Mouse (Mus musculus) T-helper 2 cell (primary cell): ENCODE measurements around the gene Tmem101.

Experiments
- in situ Hi-C: fragments of 300-600 bp; cut with MboI, MseI; formaldehyde crosslinking; loops from one replicate; pipeline ENCODE4 v1.15.1; 2025; ENCODE audit warnings: high pct_unique_total_duplicates

Tmem101 gene

DNA sequence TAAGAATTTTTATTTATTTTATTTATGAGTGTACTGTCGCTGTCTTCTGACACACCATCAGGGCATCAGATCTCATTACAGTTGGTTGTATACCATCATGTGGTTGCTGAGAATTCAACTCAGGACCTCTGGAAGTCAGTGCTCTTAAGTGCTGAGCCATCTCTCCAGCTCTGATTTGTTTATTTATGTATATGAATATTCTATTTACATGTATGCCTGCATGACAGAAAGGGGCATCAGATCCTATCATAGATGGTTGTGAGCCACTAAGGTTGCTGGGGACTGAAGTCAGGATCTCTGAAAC lies 534 bp upstream of the Tmem101 start:
- in situ Hi-C loops, result no loop called here

DNA sequence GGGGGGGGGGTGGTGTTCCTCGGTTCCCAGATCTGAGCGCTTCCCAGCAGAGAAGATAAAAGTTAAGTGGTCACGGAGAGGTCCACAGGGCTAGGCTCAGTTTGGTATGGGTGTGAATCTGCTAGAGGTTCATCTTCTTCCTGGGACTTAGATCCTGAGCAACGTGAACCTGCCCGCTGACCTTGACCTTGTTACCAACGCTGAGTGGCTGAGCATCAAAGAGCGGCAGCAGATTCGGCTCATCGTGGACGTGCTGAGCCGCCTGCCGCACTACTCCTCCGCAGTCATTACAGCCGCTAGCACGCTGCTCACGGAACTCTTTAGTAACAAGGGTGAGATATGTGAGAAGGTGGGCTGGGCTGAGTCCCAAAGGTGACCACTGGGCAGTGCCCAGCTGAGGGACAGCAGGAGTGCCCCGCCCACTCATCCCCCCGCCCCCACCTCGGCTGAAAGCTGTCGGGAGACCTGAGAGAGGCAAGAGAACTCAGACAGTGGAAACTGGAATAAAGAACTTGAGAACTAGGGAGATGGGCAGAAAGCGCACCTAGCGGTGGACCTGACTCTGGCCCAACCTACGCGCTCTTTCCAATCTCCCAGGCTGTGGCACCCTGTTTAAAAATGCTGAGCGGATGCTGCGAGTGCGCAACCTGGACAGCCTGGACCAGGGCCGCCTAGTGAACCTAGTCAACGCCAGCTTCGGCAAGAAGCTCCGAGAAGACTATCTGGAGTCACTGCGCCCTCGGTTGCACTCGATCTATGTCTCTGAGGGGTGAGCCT lies 8.8 kb downstream of the Tmem101 start:
- in situ Hi-C loops, result no loop called here

DNA sequence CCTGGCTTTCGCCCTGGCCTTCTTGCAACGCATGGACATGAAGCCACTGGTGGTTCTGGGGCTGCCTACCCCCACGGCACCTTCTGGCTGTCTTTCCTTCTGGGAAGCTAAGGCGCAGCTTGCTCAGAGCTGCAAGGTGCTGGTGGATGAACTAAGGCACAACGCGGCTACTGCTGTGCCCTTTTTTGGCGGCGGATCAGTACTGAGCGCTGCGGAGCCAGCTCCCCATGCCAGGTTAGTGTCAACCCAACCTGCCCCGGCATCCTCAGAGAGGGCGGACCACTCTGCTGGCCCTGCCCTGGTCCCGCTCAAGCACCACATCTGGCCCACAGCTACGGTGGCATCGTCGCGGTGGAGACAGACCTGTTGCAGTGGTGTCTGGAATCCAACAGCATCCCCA lies 9.7 kb downstream of the Tmem101 start:
- in situ Hi-C loops, result no loop called here

DNA sequence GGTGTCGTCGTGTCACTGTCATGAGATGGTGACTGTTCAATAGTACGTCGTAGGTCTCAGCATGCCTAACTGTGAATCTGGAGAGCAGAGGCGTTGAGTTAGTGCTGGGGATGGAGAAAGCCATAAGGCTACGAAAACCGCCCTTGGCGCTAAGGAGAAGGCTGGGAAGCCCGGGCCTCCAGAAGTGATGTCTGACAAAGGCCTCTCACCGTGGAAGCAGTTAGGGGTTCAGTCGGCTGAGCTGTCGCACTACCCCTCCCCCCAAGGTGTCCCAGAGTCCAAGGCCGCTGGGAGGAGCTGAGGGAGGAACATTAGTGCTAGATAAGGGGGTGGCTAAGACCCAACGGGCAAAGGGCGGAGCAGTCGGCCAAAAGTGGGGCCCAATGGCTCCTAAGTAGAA lies 10.2 kb downstream of the Tmem101 start:
- in situ Hi-C loops, result no loop called here

DNA sequence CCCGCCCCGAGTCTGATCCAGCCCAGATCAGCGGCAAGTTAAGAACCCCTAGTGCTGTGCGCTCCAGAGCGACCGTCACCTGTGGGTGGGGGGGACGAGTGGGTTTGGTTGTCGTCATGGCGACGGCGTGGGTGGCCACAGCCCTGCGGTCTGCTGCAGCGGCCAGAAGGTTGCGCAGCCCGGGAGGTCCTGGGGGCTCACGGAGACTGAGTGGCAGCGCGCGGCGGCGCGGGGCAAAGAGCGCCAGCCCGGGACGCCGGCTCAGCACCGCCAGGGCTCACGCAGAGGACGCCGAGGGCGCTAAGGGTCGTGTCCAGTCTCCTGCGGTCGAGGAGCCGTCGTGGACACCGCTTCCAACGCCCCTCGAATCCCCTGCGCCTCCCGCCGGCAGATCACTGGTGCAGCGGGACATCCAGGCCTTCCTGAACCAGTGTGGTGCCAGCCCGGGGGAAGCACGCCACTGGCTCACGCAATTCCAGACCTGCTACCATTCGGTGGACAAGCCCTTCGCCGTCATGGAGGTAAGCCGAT lies 10.7 kb downstream of the Tmem101 start, which contains the start of gene Nags:
Gene Nags (plus strand): TSS at position 43 of the 531 bp plus-strand sequence.
- in situ Hi-C loops, result no loop called here

DNA sequence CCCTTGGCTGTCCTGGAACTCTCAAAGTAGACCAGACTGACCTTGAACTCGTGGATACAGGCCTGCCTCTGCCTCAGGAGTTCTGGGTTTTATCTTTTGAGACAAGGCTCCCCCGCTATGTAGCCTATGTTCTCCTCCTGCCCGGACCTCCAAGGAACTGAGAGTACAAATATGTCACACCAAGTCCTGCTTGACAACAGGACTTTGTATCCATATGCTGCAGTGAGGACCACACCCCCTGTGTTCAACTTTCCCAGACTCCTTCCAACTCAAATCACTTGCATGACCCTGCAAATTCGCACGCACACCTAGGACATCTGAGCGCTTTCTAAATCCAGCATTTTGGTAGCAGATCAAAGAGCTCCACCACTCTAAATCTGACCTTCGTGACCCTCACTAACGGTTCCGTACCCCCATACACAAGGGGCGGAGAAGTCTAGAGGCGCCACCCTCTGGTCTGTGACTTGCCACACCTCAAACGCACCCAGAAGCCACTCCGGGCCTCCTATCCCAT lies 11.2 kb downstream of the Tmem101 start:
- in situ Hi-C loops, result no loop called here

DNA sequence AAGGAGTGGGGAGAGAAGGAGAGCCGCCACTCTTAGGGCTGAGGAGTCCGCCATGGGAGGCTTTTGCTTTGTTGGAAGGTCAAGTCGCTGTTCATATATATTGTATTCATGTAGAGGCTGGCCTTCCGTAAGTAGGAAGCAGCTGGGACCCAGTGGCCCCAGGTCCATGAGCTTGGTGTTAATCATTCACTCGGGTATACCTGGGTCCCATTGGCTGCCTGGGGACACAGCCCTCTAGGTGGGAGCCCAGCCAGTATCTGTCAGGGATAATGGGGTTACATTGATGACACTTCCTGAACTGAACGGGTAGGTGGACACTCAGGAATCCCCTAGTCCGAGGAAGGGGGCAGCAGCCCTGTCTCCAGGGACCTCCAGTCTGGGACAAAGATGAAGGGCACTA lies 13.8 kb downstream of the Tmem101 start:
- in situ Hi-C loops, result no loop called here

DNA sequence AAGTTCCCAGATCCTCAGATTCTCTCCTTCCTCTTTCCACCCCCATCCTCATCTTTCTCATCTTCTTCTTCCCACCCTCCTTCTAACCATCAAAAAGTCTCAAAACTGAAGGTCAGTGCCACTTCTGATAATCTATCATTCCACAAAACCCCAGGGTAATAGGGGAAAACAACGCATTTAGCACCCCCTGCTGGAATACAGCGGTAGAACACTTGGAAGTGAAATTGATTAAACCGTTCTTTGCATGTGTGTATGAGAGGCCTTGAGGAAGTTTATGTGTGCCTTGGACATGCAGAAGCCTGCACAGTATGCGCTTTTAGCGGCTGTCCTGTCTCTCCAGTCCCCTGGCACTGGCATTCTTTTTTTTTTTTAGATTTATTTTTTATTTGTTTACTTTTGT lies 15.7 kb downstream of the Tmem101 start:
- in situ Hi-C loops, result no loop called here

DNA sequence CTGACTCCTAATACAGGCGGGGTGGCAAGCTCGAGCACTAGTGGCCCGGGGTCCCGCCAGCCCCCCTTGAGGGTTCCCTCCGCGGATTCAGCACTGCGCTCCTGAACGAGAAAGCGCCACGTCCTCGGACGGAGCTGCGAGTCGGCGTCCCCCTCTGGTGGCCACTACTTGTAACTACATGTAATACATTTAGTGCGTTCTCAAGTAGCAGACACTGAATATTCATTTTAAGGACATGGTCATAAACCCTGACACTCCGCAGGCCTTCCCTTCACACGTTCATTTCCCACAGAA lies 17.8 kb downstream of the Tmem101 start:
- in situ Hi-C loops, result loop anchor here (5.0 kb wide), 1 partner anchor 76 kb away; no protein-coding TSS in a partner anchor

DNA sequence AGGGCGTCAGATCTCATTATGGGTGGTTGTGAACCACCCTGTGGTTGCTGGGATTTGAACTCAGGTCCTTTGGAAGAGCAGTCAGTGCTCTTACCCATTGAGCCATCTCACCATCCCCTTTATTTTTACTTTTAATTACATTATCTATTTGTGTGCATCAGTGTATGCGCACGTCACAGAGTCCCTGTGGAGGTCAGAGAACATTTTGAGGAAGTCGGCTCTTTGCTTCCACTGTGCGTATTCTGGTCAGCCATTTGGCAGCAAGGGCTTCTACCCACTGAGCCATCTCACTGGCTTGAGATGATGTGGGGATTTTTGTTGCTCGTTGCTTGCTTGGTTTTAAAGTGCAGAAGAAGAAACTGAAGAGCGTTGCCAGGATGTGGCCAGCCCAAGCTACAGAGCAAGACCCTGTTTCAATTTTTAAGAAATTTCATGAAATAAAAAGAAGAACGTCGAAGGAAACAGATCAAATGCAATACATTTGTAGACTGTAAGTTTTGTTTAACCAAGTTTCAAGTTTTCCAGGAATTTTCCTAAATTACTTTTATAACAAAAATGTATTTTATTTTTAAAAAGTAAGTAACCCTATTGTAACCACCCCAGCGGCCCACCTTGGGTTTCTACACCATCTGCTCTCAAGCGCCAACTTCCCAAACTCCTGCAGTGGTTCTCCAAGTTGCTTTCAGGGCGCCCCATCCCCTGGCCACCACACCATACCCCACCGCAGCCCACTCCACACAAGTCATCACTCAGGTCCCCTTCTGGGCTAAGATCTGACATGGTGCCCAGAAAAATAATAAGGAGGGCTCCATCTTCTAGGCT lies 18.4 kb downstream of the Tmem101 start:
- in situ Hi-C loops, result loop anchor here (5.0 kb wide), 1 partner anchor 76 kb away; no protein-coding TSS in a partner anchor

DNA sequence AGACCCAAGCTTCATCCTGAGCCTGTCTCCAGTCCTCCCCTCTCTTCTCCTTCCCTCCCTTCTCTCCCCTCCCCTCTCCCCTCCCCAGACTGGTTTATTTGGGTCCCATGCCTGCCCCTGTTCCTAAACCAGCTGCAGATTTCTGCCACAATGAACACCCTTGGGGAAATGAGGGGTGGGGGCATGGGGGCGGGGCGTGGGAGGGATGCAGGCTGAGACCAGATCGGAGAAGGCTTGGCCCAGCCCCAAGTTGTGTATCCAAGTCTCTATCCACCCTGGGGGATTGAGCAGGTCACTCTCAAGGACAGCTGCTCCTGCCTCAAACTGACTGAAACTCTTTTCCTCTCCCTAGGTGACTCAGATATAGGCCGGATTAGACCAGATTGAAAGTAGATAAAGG lies 21.7 kb downstream of the Tmem101 start:
- in situ Hi-C loops, result no loop called here

DNA sequence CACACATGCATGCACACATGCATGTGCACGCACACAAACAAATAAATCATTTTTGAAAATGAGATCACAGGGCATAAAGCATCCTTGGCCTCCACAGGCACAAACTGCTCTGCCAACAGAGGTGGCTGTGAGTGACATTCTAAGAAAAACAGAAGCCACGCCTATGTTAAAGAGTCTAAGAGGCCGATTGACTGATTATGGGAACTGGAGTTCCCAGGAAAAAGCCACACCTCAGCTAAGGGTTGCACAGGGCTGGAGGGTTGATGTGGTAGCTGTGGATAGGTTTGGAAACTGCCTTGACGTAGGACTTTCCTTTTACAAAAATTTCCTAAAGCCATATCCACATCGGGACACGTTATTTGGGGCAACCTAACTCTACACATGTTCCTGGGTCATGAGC lies 38.8 kb downstream of the Tmem101 start:
- in situ Hi-C loops, result no loop called here

DNA sequence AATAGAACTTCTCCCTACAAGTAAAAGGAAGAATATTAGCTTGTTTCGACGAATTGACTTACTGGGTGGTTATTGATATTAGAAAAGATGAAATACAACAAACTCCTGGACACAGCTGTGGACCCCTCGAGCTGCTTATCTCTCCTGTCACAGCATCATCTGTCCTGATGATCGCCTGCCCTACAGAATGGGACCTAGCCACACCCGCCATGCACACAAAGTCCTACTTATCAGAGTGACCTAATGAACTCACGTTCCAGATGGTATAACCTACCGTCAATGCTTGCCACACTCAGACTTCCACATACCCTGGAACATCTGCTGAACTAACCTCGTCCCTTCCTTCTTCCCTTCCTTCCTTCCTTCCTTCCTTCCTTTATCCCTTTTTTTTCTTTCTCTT lies 40.0 kb downstream of the Tmem101 start:
- in situ Hi-C loops, result no loop called here

DNA sequence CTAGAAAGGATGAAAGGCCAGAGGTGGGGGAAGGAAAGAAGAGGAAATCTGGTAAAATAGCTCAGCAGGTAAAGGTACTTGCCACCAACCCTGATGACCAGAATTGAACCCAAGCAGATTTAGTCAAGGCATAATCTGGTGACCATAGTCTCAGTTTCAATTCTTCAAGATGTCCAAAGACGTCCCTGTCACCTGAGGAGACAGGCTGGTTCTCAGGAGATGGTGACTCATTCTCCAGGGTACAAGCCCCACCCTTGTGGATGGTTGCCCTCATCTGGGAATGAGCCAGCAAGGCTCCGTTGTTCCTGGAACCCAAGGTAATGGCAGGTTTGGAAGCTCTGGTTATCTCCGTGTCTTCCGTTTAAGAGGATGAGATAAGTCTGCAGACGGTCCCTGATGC lies 44.6 kb downstream of the Tmem101 start:
- in situ Hi-C loops, result no loop called here

DNA sequence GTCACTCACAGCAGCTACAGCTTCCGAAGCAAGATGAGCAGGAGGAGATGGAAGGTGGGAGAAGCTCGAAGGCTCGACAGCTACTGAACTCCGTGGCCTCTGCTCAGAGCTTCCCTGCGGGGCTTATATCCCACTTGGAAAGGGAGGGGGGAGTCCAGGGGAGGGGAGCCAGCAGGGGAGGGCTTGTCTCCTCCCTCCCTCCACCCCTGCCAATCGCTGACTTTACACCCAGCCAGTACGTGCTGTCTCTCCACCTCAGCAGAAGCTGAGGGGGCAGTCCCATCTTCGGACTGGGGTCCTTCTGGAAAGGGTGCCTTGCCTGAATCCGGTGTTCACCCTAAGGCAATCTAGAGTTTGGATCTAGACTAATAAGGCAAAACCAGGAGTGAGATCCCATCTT lies 48.5 kb downstream of the Tmem101 start, which contains the start of gene Pyy:
Gene Pyy (minus strand): TSS at position 101 of the 400 bp plus-strand sequence.
- in situ Hi-C loops, result no loop called here

DNA sequence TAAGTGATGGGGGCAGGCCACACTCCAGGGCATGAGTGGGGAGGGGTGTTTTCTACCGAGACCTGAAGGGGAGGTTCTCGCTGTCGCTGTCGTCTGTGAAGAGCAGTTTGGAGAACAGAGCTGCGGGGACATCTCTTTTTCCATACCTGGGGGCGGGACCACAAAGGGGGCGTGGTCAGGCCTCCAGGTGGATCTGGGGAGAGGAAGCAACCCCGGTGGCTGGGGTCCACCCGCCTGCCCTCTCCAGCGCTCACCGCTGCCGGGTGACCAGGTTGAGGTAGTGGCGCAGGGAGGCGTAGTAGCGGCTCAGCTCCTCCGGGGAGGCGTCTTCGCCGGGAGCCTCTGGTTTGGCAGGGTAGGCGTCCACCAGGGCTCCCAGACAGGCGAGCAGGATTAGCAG lies 49.3 kb downstream of the Tmem101 start:
- in situ Hi-C loops, result no loop called here
